Mouse (Mus musculus): ENCODE results near the gene Etnk2. TPM values are rescaled to one million over a fixed set of nuclear protein-coding genes. Genes with fewer than 3 reads are reported as not detected.
A peak's percentile ranks its signal among the peaks of the same experiment; 100 is the strongest.

Etnk2 gene
- polyA plus RNA-seq, 1 experiment from 2014 or later, result 3.0 TPM

DNA sequence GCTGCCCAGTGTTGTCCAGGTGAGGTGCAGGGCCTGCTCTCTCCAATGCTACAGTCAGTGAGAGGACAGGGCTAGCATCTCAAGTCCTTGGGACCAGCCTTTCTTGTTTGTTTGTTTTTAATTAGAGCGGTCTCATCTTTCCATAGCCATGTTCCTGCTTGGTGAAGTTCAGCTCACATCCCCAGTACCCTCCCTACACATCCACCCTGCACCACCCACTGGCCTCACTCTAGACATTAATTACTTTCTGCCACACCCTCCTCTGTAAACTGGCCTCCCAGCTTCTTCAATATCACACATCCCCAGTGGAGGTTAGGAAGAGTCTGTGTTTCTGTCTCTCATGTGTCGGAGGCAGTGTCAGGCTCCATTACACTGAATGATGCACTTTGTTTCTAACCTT is 19.0 kb upstream of the Etnk2 start:
- H3K4me2 ChIP-seq (ENCODE audit: low read depth), result no peak overlapping the region
- H3K4me1 ChIP-seq (ENCODE audit: control insufficient read depth, insufficient read depth, low read length), result no peaks in the 10 kb centered on the region
- H3K4me3 ChIP-seq (ENCODE audit: low read depth, low read length), result no peak overlapping the region
- H3K9me3 ChIP-seq (ENCODE audit: control insufficient read depth, low read length), result no peaks in the 10 kb centered on the region
- no peaks in the 10 kb centered on the region for H3K36me3 ChIP-seq (ENCODE audit: control insufficient read depth, insufficient read depth, low read length)
- DNase-seq (ENCODE audit: low spot score) (no peak), ATAC-seq (ENCODE audit: insufficient read depth, low FRiP score, low TSS enrichment) (no peak)
- H3K27ac ChIP-seq (ENCODE audit: low read depth, low read length), result no peak overlapping the region
- no peak overlapping the region for H3K9ac ChIP-seq (ENCODE audit: low read length)
- H3K27me3 ChIP-seq (ENCODE audit: control insufficient read depth, insufficient read depth, low read length), result no peaks in the 10 kb centered on the region
- 82% methylated on average over 2 of the region's 2 CpGs for WGBS

- no peak for DNase-seq (ENCODE audit: low spot score)
- H3K4me2 ChIP-seq (ENCODE audit: low read depth), result no peak overlapping the region
- no peak overlapping the region for H3K9ac ChIP-seq (ENCODE audit: low read length)
- H3K4me1 ChIP-seq (ENCODE audit: control insufficient read depth, insufficient read depth, low read length), result no peaks in the 10 kb centered on the region
- H3K27ac ChIP-seq (ENCODE audit: low read depth, low read length), result no peak overlapping the region
- no peaks in the 10 kb centered on the region for H3K27me3 ChIP-seq (ENCODE audit: control insufficient read depth, insufficient read depth, low read length)
- no peak for ATAC-seq (ENCODE audit: insufficient read depth, low FRiP score, low TSS enrichment)
- no peaks in the 10 kb centered on the region for H3K9me3 ChIP-seq (ENCODE audit: control insufficient read depth, low read length)
- H3K4me3 ChIP-seq (ENCODE audit: low read depth, low read length), result no peak overlapping the region
- 86% methylated on average over 9 of the region's 9 CpGs for WGBS
- no peaks in the 10 kb centered on the region for H3K36me3 ChIP-seq (ENCODE audit: control insufficient read depth, insufficient read depth, low read length)
These were observed 16.8 kb upstream of the Etnk2 start for GRCm38 (mm10) chr1:133346531-133346930.

GRCm38 (mm10) chr1:133347226-133347625 is 16.1 kb upstream of the Etnk2 start:
- Histone ChIP-seq H3K4me2 (ENCODE audit: low read depth) (no peak overlapping the region), H3K27me3 (ENCODE audit: control insufficient read depth, insufficient read depth, low read length) (no peaks in the 10 kb centered on the region), H3K36me3 (ENCODE audit: control insufficient read depth, insufficient read depth, low read length) (no peaks in the 10 kb centered on the region), H3K9ac (ENCODE audit: low read length) (no peak overlapping the region), H3K4me1 (ENCODE audit: control insufficient read depth, insufficient read depth, low read length) (no peaks in the 10 kb centered on the region), H3K4me3 (ENCODE audit: low read depth, low read length) (no peak overlapping the region), H3K27ac (ENCODE audit: low read depth, low read length) (no peak overlapping the region), H3K9me3 (ENCODE audit: control insufficient read depth, low read length) (no peaks in the 10 kb centered on the region)
- ATAC-seq (ENCODE audit: insufficient read depth, low FRiP score, low TSS enrichment) (no peak), DNase-seq (ENCODE audit: low spot score) (no peak)
- 67% methylated on average over 3 of the region's 3 CpGs for WGBS

DNA sequence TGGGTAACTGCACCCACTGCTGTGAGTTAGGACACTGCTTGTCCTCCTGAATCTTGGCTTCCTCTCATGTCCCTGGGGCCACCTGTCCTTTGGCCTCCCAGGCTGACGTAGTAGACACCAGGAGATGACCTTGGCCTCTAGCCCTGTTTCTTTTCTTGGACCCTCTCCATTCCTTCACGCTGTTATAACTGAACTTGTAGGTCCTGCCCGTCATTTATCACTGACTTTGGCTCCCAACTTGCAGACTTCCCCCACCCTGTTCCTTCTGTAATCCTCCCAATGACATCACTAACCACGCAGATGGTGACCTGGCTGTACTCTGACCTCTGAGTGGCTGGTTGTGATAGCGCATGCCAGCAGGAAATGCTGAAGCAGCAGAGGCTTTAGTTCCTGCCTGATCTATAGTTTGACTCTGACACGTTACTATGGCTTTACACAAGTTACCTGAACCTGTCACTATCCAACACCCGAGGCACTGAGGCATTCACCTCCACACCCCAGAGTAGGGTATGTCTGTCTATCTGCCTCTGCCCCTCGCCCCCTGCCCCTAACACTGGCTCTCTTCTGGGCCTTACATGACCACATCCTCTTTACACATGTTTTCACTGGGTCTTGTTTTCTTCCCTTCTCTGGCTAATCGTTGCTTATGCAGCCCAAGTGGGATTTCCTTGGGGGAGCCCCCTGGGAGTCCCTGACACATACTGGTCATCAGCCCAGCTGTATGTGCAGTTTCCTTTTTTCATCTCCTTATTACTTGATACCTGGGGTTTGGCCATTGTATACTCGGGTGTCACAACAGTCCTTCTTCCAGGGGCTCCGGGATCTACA is 15.5 kb upstream of the Etnk2 start:
- Histone ChIP-seq H3K9ac (ENCODE audit: low read length) (no peak overlapping the region), H3K4me3 (ENCODE audit: low read depth, low read length) (no peak overlapping the region), H3K9me3 (ENCODE audit: control insufficient read depth, low read length) (no peaks in the 10 kb centered on the region), H3K4me2 (ENCODE audit: low read depth) (no peak overlapping the region), H3K27ac (ENCODE audit: low read depth, low read length) (no peak overlapping the region), H3K36me3 (ENCODE audit: control insufficient read depth, insufficient read depth, low read length) (no peaks in the 10 kb centered on the region), H3K27me3 (ENCODE audit: control insufficient read depth, insufficient read depth, low read length) (no peaks in the 10 kb centered on the region), H3K4me1 (ENCODE audit: control insufficient read depth, insufficient read depth, low read length) (no peaks in the 10 kb centered on the region)
- no peak for ATAC-seq (ENCODE audit: insufficient read depth, low FRiP score, low TSS enrichment)
- 79% methylated on average over 11 of the region's 11 CpGs for WGBS
- DNase-seq (ENCODE audit: low spot score), result peak; percentile 3

- ATAC-seq (ENCODE audit: insufficient read depth, low FRiP score, low TSS enrichment) (no peak), DNase-seq (ENCODE audit: low spot score) (no peak)
- WGBS, result 93% methylated on average over 1 of the region's 1 CpGs
- H3K27me3 ChIP-seq (ENCODE audit: control insufficient read depth, insufficient read depth, low read length), result no peaks in the 10 kb centered on the region
- no peak within 1 kb of the TSS for H3K4me2 ChIP-seq (ENCODE audit: low read depth)
- no peak within 1 kb of the TSS for H3K4me3 ChIP-seq (ENCODE audit: low read depth, low read length)
- no peaks in the 10 kb centered on the region for H3K4me1 ChIP-seq (ENCODE audit: control insufficient read depth, insufficient read depth, low read length)
- H3K9ac ChIP-seq (ENCODE audit: low read length), result no peak within 1 kb of the TSS
- no peaks in the 10 kb centered on the region for H3K9me3 ChIP-seq (ENCODE audit: control insufficient read depth, low read length)
- H3K27ac ChIP-seq (ENCODE audit: low read depth, low read length), result no peak within 1 kb of the TSS
- H3K36me3 ChIP-seq (ENCODE audit: control insufficient read depth, insufficient read depth, low read length), result no peaks in the 10 kb centered on the region
These were observed 13.2 kb upstream of the Etnk2 start, which contains the start of gene Ren1 for GRCm38 (mm10) chr1:133350210-133350609. TSS of gene Ren1 (plus strand) at chr1:133350510.

DNA sequence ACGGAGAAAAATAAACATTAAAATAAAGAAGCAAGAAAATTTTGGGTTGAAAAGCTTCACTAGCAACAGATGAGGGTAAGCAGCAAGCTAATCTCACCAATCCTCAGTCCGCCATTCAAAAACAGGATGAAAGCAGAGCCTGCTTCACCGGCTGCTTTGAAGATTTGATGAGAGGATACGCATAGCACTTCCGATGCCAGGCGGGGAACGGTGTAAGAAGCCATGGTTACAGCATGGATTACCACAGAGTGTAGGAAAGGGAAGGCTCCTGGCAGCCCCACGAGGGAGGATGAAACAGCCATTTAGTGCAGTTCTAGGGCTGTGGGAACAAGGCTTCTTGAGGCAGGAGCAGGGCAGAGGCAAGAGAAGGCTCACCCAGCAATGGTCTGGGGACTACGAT is 11.6 kb upstream of the Etnk2 start:
- no peaks in the 10 kb centered on the region for H3K4me1 ChIP-seq (ENCODE audit: control insufficient read depth, insufficient read depth, low read length)
- DNase-seq (ENCODE audit: low spot score) (no peak), ATAC-seq (ENCODE audit: insufficient read depth, low FRiP score, low TSS enrichment) (no peak)
- no peaks in the 10 kb centered on the region for H3K36me3 ChIP-seq (ENCODE audit: control insufficient read depth, insufficient read depth, low read length)
- 63% methylated on average over 9 of the region's 9 CpGs for WGBS
- no peak overlapping the region for H3K4me3 ChIP-seq (ENCODE audit: low read depth, low read length)
- no peaks in the 10 kb centered on the region for H3K9me3 ChIP-seq (ENCODE audit: control insufficient read depth, low read length)
- no peak overlapping the region for H3K4me2 ChIP-seq (ENCODE audit: low read depth)
- H3K9ac ChIP-seq (ENCODE audit: low read length), result no peak overlapping the region
- H3K27ac ChIP-seq (ENCODE audit: low read depth, low read length), result no peak overlapping the region
- H3K27me3 ChIP-seq (ENCODE audit: control insufficient read depth, insufficient read depth, low read length), result no peaks in the 10 kb centered on the region

DNA sequence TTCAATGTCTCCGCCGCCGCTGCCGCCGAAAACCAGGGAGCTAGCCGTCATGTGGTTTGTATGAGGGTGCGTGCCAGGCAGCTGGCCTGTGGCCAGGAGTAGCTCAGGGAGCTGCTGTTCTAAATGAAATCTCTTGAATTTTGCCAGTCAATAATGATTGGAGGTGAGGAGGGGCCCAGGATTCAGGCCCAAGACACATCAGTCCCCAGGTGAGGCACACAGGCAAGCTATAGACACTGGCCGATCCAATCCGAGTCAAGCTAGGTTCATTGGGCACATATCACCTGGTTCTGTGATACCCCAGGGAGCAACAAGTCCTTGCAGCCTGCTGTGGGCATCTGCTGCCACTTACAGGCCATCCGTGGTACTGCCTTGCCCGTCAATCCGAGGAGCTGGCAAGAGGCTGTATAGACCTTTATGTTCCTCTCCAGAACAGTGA is 10.0 kb upstream of the Etnk2 start:
- Histone ChIP-seq H3K36me3 (ENCODE audit: control insufficient read depth, insufficient read depth, low read length) (no peaks in the 10 kb centered on the region), H3K9me3 (ENCODE audit: control insufficient read depth, low read length) (no peaks in the 10 kb centered on the region), H3K27me3 (ENCODE audit: control insufficient read depth, insufficient read depth, low read length) (no peaks in the 10 kb centered on the region), H3K9ac (ENCODE audit: low read length) (no peak overlapping the region), H3K27ac (ENCODE audit: low read depth, low read length) (no peak overlapping the region), H3K4me2 (ENCODE audit: low read depth) (no peak overlapping the region), H3K4me3 (ENCODE audit: low read depth, low read length) (no peak overlapping the region), H3K4me1 (ENCODE audit: control insufficient read depth, insufficient read depth, low read length) (no peaks in the 10 kb centered on the region)
- WGBS, result 57% methylated on average over 12 of the region's 12 CpGs
- peak; percentile 41 for ATAC-seq (ENCODE audit: insufficient read depth, low FRiP score, low TSS enrichment)
- DNase-seq (ENCODE audit: low spot score), result peak; percentile 79

- Histone ChIP-seq H3K4me3 (ENCODE audit: low read depth, low read length) (no peak overlapping the region), H3K27me3 (ENCODE audit: control insufficient read depth, insufficient read depth, low read length) (no peaks in the 10 kb centered on the region), H3K27ac (ENCODE audit: low read depth, low read length) (no peak overlapping the region), H3K9me3 (ENCODE audit: control insufficient read depth, low read length) (no peaks in the 10 kb centered on the region), H3K36me3 (ENCODE audit: control insufficient read depth, insufficient read depth, low read length) (no peaks in the 10 kb centered on the region), H3K4me2 (ENCODE audit: low read depth) (no peak overlapping the region), H3K4me1 (ENCODE audit: control insufficient read depth, insufficient read depth, low read length) (no peaks in the 10 kb centered on the region), H3K9ac (ENCODE audit: low read length) (no peak overlapping the region)
- WGBS, result 45% methylated on average over 5 of the region's 5 CpGs
- no peak for ATAC-seq (ENCODE audit: insufficient read depth, low FRiP score, low TSS enrichment)
- no peak for DNase-seq (ENCODE audit: low spot score)
These were observed 7.9 kb upstream of the Etnk2 start for GRCm38 (mm10) chr1:133355469-133355868.

- no peak overlapping the region for H3K9ac ChIP-seq (ENCODE audit: low read length)
- no peak overlapping the region for H3K4me3 ChIP-seq (ENCODE audit: low read depth, low read length)
- no peak for ATAC-seq (ENCODE audit: insufficient read depth, low FRiP score, low TSS enrichment)
- H3K27ac ChIP-seq (ENCODE audit: low read depth, low read length), result no peak overlapping the region
- no peaks in the 10 kb centered on the region for H3K9me3 ChIP-seq (ENCODE audit: control insufficient read depth, low read length)
- no peak for DNase-seq (ENCODE audit: low spot score)
- 59% methylated on average over 15 of the region's 15 CpGs for WGBS
- no peaks in the 10 kb centered on the region for H3K4me1 ChIP-seq (ENCODE audit: control insufficient read depth, insufficient read depth, low read length)
- H3K36me3 ChIP-seq (ENCODE audit: control insufficient read depth, insufficient read depth, low read length), result no peaks in the 10 kb centered on the region
- H3K27me3 ChIP-seq (ENCODE audit: control insufficient read depth, insufficient read depth, low read length), result no peaks in the 10 kb centered on the region
- H3K4me2 ChIP-seq (ENCODE audit: low read depth), result no peak overlapping the region
These were observed 7.5 kb upstream of the Etnk2 start for GRCm38 (mm10) chr1:133355912-133356311.

Data from neural tube, embryonic 11.5 days (tissue).